Mouse (Mus musculus) mouse embryonic stem cell (cell line): ENCODE data around the gene Tnfrsf14.

Experiments
- in situ Hi-C, 2 experiments: fragments of 300-500 bp; cut with MboI; formaldehyde crosslinking; loops; 1 replicate in 1 of 2; 3 replicates in 1 of 2; pipeline ENCODE4 v1.14.3; 2019 to 2020; ENCODE audit warnings: low sequenced_read_pairs in 2 of 2, low pct_unique_long_range_greater_than_20kb in 1 of 2, mixed read lengths in 1 of 2; ENCODE audit not compliant: unreplicated experiment in 1 of 2

Gene Tnfrsf14

GRCm38 (mm10) chr4:154927899-154928337 lies 445 bp downstream of the Tnfrsf14 start:
- in situ Hi-C loops = no loop called here

GRCm38 (mm10) chr4:154926969-154927898 lies 1.1 kb downstream of the Tnfrsf14 start:
- in situ Hi-C loops = no loop called here

GRCm38 (mm10) chr4:154925413-154925812 lies 3.0 kb downstream of the Tnfrsf14 start:
- in situ Hi-C loops = no loop called here

- in situ Hi-C loops = no loop called here
Observed at GRCm38 (mm10) chr4:154922931-154923330, 5.4 kb downstream of the Tnfrsf14 start.

- in situ Hi-C loops = no loop called here
Observed at GRCm38 (mm10) chr4:154922291-154922690, 6.1 kb downstream of the Tnfrsf14 start.

GRCm38 (mm10) chr4:154916662-154917061 lies 11.7 kb downstream of the Tnfrsf14 start:
- in situ Hi-C loops = no loop called here

- in situ Hi-C loops = no loop called here
Observed at GRCm38 (mm10) chr4:154915286-154915685, 13.1 kb downstream of the Tnfrsf14 start.

GRCm38 (mm10) chr4:154914707-154915106 lies 13.7 kb downstream of the Tnfrsf14 start:
- in situ Hi-C loops = no loop called here

- in situ Hi-C loops = no loop called here
Observed at GRCm38 (mm10) chr4:154914252-154914651, 14.1 kb downstream of the Tnfrsf14 start.

- in situ Hi-C loops = no loop called here
Observed at GRCm38 (mm10) chr4:154913845-154914244, 14.5 kb downstream of the Tnfrsf14 start.

GRCm38 (mm10) chr4:154911644-154912043 lies 16.7 kb downstream of the Tnfrsf14 start:
- in situ Hi-C loops = no loop called here

- in situ Hi-C loops = no loop called here
Observed at GRCm38 (mm10) chr4:154910606-154911522, 17.5 kb downstream of the Tnfrsf14 start.

- in situ Hi-C loops = no loop called here
Observed at GRCm38 (mm10) chr4:154908490-154908889, 19.9 kb downstream of the Tnfrsf14 start.

- in situ Hi-C loops = no loop called here
Observed at GRCm38 (mm10) chr4:154907833-154908232, 20.5 kb downstream of the Tnfrsf14 start.

GRCm38 (mm10) chr4:154904185-154905071 lies 23.9 kb downstream of the Tnfrsf14 start:
- in situ Hi-C loops = no loop called here

- in situ Hi-C loops = no loop called here
Observed at GRCm38 (mm10) chr4:154902371-154902770, 26.0 kb downstream of the Tnfrsf14 start.

GRCm38 (mm10) chr4:154898506-154899446 lies 29.6 kb downstream of the Tnfrsf14 start, which contains the start of gene Fam213b:
Gene Fam213b (minus strand): TSS chr4:154899135.
- in situ Hi-C loops = loop anchor here in 1 of 2 experiments (25.0 kb wide), 1 partner anchor 339 kb away; the partner anchor contains the start of gene Faap20
